Mouse (Mus musculus) spleen, embryonic (tissue): ENCODE measurements around the gene Gprc5c.

ENCODE experiments used
- CTCF ChIA-PET: fragments of 350-600 bp; sonication (Branson Sonifier 250); formaldehyde crosslinking; loops from one replicate; lab custom pipeline; 2022; lab: Charles Lee

Gprc5c gene

GRCm38 (mm10) chr11:114903224-114903623, 52.3 kb downstream of the Gprc5c start:
- CTCF ChIA-PET = no interaction called here

- CTCF ChIA-PET = no interaction called here
Measured at GRCm38 (mm10) chr11:114907567-114907966, 56.6 kb downstream of the Gprc5c start.

- CTCF ChIA-PET = no interaction called here
Measured at GRCm38 (mm10) chr11:114908086-114908485, 57.1 kb downstream of the Gprc5c start.

- CTCF ChIA-PET = interaction anchor here (0.8 kb wide), 1 partner anchor 27 kb away, joined by 3 read pairs; no protein-coding TSS in a partner anchor
Measured at GRCm38 (mm10) chr11:114909538-114909937, 58.6 kb downstream of the Gprc5c start.

GRCm38 (mm10) chr11:114912847-114913246, 61.9 kb downstream of the Gprc5c start:
- CTCF ChIA-PET = interaction anchor here (0.5 to 1.9 kb wide), 2 partner anchors 28 to 468 kb away, joined by 3 to 5 read pairs; no protein-coding TSS in a partner anchor

- CTCF ChIA-PET = no interaction called here
Measured at GRCm38 (mm10) chr11:114914978-114915377, 64.0 kb downstream of the Gprc5c start.

- CTCF ChIA-PET = interaction anchor here (0.6 kb wide), 1 partner anchor 215 kb away, joined by 3 read pairs; no protein-coding TSS in a partner anchor
Measured at GRCm38 (mm10) chr11:114917120-114917519, 66.2 kb downstream of the Gprc5c start.
